In the genomic region with DNA sequence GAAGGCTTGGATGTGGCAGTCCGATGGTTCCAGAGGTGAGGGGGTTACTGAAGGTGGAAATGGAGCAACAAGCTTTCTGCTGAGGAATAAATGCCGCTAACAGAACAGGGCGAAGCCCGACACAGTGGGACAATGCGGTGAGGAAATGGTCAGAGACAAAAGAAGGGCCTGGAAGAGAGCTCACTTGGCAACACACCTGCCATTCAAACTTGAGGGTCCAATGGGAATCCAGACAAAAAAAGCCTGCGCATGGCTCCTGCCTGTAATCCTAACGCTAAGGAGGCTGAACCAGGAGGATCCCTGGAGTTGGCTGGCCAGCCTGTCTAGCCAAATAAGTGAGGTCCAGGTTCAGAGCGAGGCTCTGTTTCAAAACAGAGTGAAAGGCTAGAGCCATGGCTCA, we compare ENCODE assay signal across 30 mouse cellular contexts. TPM values are rescaled to one million over a fixed set of nuclear protein-coding genes. Genes with fewer than 3 reads are reported as not detected.
DNase-seq lines count a peak whose midpoint lies in the region; ATAC-seq and TF ChIP-seq lines count a peak whose summit lies in the region.
"Had no signal": no experiment of that assay in that cellular context is flagged by ENCODE, and none has a peak within 500 bp of the region (broad histone marks: within the 10 kb centered on the region; RNA-seq: fewer than 3 reads in every experiment).

No protein-coding gene starts in this region.

- TF ChIP-seq CTCF in E14TG2a.4 (conservative IDR thresholded peaks at IDR 0.05; ENCODE audit: low read length) = no peak

- H3K4me1 ChIP-seq in megakaryocyte, embryonic 14.5 days = peaks cover 63% of the 10 kb centered on the region
- H3K4me1 ChIP-seq in E14TG2a.4 (replicated peaks; ENCODE audit: low read depth, low read length) (peaks cover 21% of the 10 kb centered on the region), ES-E14 (ENCODE audit: control insufficient read depth in 2 of 2, insufficient read depth in 2 of 2, low read length in 2 of 2, poor library complexity in 1 of 2) (peaks cover 0 to 2% of the 10 kb centered on the region in 2 experiments; a peak in 1 of 4 replicates)
- H3K4me1 ChIP-seq: hindbrain, embryonic 12.5 days; hindbrain, embryonic 15.5 days had no signal

- ATAC-seq in megakaryocyte, adult 5-6 weeks (ENCODE audit: poor library complexity, severe bottlenecking) = no peak
- ATAC-seq: activated CD4-positive, CD25-positive, alpha-beta regulatory T cell, adult 4 months; CD4-positive, CD25-positive, alpha-beta regulatory T cell, adult 4 months; forebrain, embryonic 14.5 days; forebrain, postnatal 0 days; intestine, postnatal 0 days had no signal

- peaks cover 3% of the 10 kb centered on the region for H3K27me3 ChIP-seq in megakaryocyte, embryonic 14.5 days (replicated peaks)
- peaks cover 14% of the 10 kb centered on the region for H3K27me3 ChIP-seq in E14TG2a.4 (ENCODE audit: insufficient read depth, low read length)
- H3K27me3 ChIP-seq: embryonic facial prominence, embryonic 13.5 days; hindbrain, embryonic 12.5 days; hindbrain, embryonic 15.5 days had no signal

- H3K9ac ChIP-seq in ES-E14 (ENCODE audit: insufficient read depth, low read depth, low read length, poor library complexity, severe bottlenecking) = peak overlapping the region; percentile 22; the same call in 1 of the 2 replicates
- H3K9ac ChIP-seq: embryonic facial prominence, embryonic 13.5 days; forebrain, postnatal 0 days; hindbrain, embryonic 12.5 days; hindbrain, embryonic 15.5 days had no signal

- no peaks in the 10 kb centered on the region for H3K36me3 ChIP-seq in megakaryocyte, embryonic 14.5 days (replicated peaks; ENCODE audit: low read length)
- H3K36me3 ChIP-seq in E14TG2a.4 (ENCODE audit: insufficient read depth, low read length) (no peaks in the 10 kb centered on the region), ES-E14 (ENCODE audit: control insufficient read depth, insufficient read depth, low read length, poor library complexity, severe bottlenecking) (no peaks in the 10 kb centered on the region)
- H3K36me3 ChIP-seq: embryonic facial prominence, embryonic 10.5 days; embryonic facial prominence, embryonic 13.5 days; hindbrain, embryonic 12.5 days; hindbrain, embryonic 15.5 days had no signal

- in situ Hi-C loops in ES-E14 (cut with MboI; ENCODE audit: low sequenced_read_pairs in 2 of 2, unreplicated experiment in 2 of 2) = no loop called here

- H3K9me3 ChIP-seq in megakaryocyte, embryonic 14.5 days = no peaks in the 10 kb centered on the region
- H3K9me3 ChIP-seq in E14TG2a.4 (ENCODE audit: low read length) (no peaks in the 10 kb centered on the region), ES-E14 (ENCODE audit: control insufficient read depth, insufficient read depth, low read depth, low read length) (no peaks in the 10 kb centered on the region)
- H3K9me3 ChIP-seq: embryonic facial prominence, embryonic 10.5 days; embryonic facial prominence, embryonic 13.5 days; hindbrain, embryonic 12.5 days; hindbrain, embryonic 15.5 days had no signal

- no peak overlapping the region for H3K27ac ChIP-seq in ES-E14 (ENCODE audit: insufficient read depth, low read depth, low read length, poor library complexity, severe bottlenecking)
- H3K27ac ChIP-seq: embryonic facial prominence, embryonic 10.5 days; embryonic facial prominence, embryonic 13.5 days; gastrocnemius, adult 2 months; hindbrain, embryonic 12.5 days; hindbrain, embryonic 15.5 days had no signal

- peak overlapping the region; percentile 75 for H3K4me3 ChIP-seq in megakaryocyte, embryonic 14.5 days (replicated peaks)
- H3K4me3 ChIP-seq in E14TG2a.4 (replicated peaks; ENCODE audit: low read length) (0 out of 2 replicates have a peak overlapping the region, but pooled peaks have one; percentile 8), ES-E14 (ENCODE audit: insufficient read depth in 1 of 2, low read depth in 1 of 2, low read length in 2 of 2, poor library complexity in 1 of 2, severe bottlenecking in 1 of 2) (peak overlapping the region in 1 of 2 experiments; percentile 49; a peak in 2 of 4 replicates)
- H3K4me3 ChIP-seq: embryonic facial prominence, embryonic 10.5 days; embryonic facial prominence, embryonic 13.5 days; erythroblast, embryonic 14.5 days; gastrocnemius, adult 2 months; hindbrain, embryonic 12.5 days; hindbrain, embryonic 15.5 days had no signal

- peak; percentile 62 for DNase-seq in ES-E14 (ENCODE audit: low read depth, low spot score)
- DNase-seq in ZHBTc4 (ENCODE audit: low read depth, low spot score) = peak; percentile 90
- no peak for DNase-seq in adrenal gland, postnatal 10 days
- no peak for DNase-seq in kidney, postnatal 4 days
- DNase-seq in cerebellum, adult 9-11 months = no peak
- DNase-seq: adrenal gland, adult 8-10 months; adrenal gland, postnatal 36 days; cerebellum, adult 18-20 months; cerebellum, adult 9-10 months; cerebellum, postnatal 25 days; forebrain, postnatal 0 days; gastrocnemius, adult 2 months; gastrocnemius, postnatal 14 days; heart, adult 11 months had no signal

TF ChIP-seq in ES-E14, 5 proteins besides CTCF, POLR2A, EP300 and RAD21:
- TF ChIP-seq CHD2 (IDR thresholded peaks at IDR 0.05; ENCODE audit: low read depth, low read length) = peak; percentile 76; the same call in 1 of the 2 replicates
- no peak for TF ChIP-seq ZC3H11A (IDR thresholded peaks at IDR 0.05; ENCODE audit: borderline replicate concordance, low read depth, low read length)

RNA-seq across cellular contexts. Expression of gene Col17a1, which starts 4.5 kb away (rescaled TPM):
- not detected in 2 replicates for polyA plus RNA-seq in megakaryocyte, embryonic 14.5 days (2012; ENCODE audit: insufficient read depth, low replicate concordance)
- total RNA-seq in megakaryocyte, adult 5-6 weeks (2015) = not detected in 2 replicates
- total RNA-seq in megakaryocyte, adult 5-6 weeks (2017) = not detected in 2 replicates
- total RNA-seq in ES-E14 (2012; rRNA removed) = 1.5 and 3.5 TPM in 2 replicates
- total RNA-seq in adrenal gland, postnatal 10 days (2021) = under 1 TPM; 0.27 to 0.33 TPM
- total RNA-seq: adrenal gland, adult 8-10 months; common myeloid progenitor, adult 5-6 weeks; gastrocnemius, adult 2 months; heart, adult 8-10 months; heart, postnatal 25 days; hematopoietic stem cell, adult 5-6 weeks had no signal
- polyA plus RNA-seq: activated CD4-positive, CD25-positive, alpha-beta regulatory T cell, adult 4 months; CD4-positive, CD25-positive, alpha-beta regulatory T cell, adult 4 months; erythroblast, embryonic 14.5 days had no signal

RNA-seq across cellular contexts. Expression of gene Sfr1, which starts 35.1 kb away (rescaled TPM):
- 4.5 and 9.7 TPM in 2 replicates for polyA plus RNA-seq in megakaryocyte, embryonic 14.5 days (2012; ENCODE audit: insufficient read depth, low replicate concordance)
- 92.5 and 94.5 TPM in 2 replicates for total RNA-seq in megakaryocyte, adult 5-6 weeks (2015)
- 91.2 and 94.4 TPM in 2 replicates for total RNA-seq in megakaryocyte, adult 5-6 weeks (2017)
- total RNA-seq in ES-E14 (2012; rRNA removed) = 54.3 and 85.8 TPM in 2 replicates
- total RNA-seq in adrenal gland, postnatal 10 days (2021) = 10 to 100 TPM; 80.7 to 88.4 TPM

Comparison
In these comparisons a context has a peak if more than half of its experiments do, and no peak if none do; other contexts are left out.
1. DNase-seq: peak in ES-E14 (single experiment) and ZHBTc4 (single experiment); none in adrenal gland, postnatal 10 days (single experiment), kidney, postnatal 4 days (0 of 2) and cerebellum, adult 9-11 months (single experiment).